Mouse (Mus musculus) cerebellum, adult 9-11 months (tissue): ENCODE measurements around the gene Col1a1.
A peak's percentile ranks its signal among the peaks of the same experiment; 100 is the strongest.

Experiments used
- DNase-seq: peaks from one replicate; pipeline ENCODE4 v3.0.0; 2022

Col1a1 gene

GRCm38 (mm10) chr11:94997596-94997995 lies 61.6 kb downstream of the Col1a1 start:
- no peak for DNase-seq

GRCm38 (mm10) chr11:94998041-94998531 lies 62.1 kb downstream of the Col1a1 start:
- peak; percentile 72 for DNase-seq

- peak; percentile 54 for DNase-seq
Observed at GRCm38 (mm10) chr11:95000128-95000527, 64.1 kb downstream of the Col1a1 start.

GRCm38 (mm10) chr11:95000548-95000947 lies 64.5 kb downstream of the Col1a1 start:
- peak; percentile 79 for DNase-seq

GRCm38 (mm10) chr11:95001058-95001457 lies 65.0 kb downstream of the Col1a1 start:
- DNase-seq, result peak; percentile 96

- peak; percentile 67 for DNase-seq
Observed at GRCm38 (mm10) chr11:95001584-95002347, 65.7 kb downstream of the Col1a1 start.
